Mouse (Mus musculus) ES-E14 (cell line): ENCODE data around the gene Usp10. TPM values are rescaled to one million over a fixed set of nuclear protein-coding genes. Genes with fewer than 3 reads are reported as not detected.

Source experiments
- DNase-seq: peaks from one replicate; pipeline ENCODE4 v3.0.0-alpha.2; 2013; ENCODE audit warnings: low read depth, low spot score
- H3K27ac ChIP-seq: 2 replicates; pipeline ENCODE4 v1.5.1; 2012; ENCODE audit warnings: low read depth, mild to moderate bottlenecking, low read length, moderate library complexity, mixed read lengths; ENCODE audit not compliant: poor library complexity, insufficient read depth, severe bottlenecking
- H3K36me3 ChIP-seq: 2 replicates; pipeline ENCODE4 v1.6.1; 2012; ENCODE audit warnings: mild to moderate bottlenecking, low read length, moderate library complexity, mixed read lengths; ENCODE audit not compliant: control insufficient read depth, poor library complexity, insufficient read depth, severe bottlenecking
- H3K4me1 ChIP-seq, 2 experiments: fragments of 150-350 bp in 1 of 2; sonication (generic) in 1 of 2; 2 replicates each; pipeline ENCODE4 v1.6.1; 2012; ENCODE audit warnings: low read length in 2 of 2, mild to moderate bottlenecking in 1 of 2, mixed read lengths in 1 of 2; ENCODE audit not compliant: control insufficient read depth in 2 of 2, insufficient read depth in 2 of 2, poor library complexity in 1 of 2
- H3K4me3 ChIP-seq, 2 experiments: fragments of 150-350 bp in 1 of 2; sonication (generic) in 1 of 2; 2 replicates each; pipeline ENCODE4 v1.5.1; 2012; ENCODE audit warnings: low read length in 2 of 2, low read depth in 1 of 2, mild to moderate bottlenecking in 1 of 2, mixed read lengths in 1 of 2; ENCODE audit not compliant: insufficient read depth in 1 of 2, poor library complexity in 1 of 2, severe bottlenecking in 1 of 2
- H3K9ac ChIP-seq: 2 replicates; pipeline ENCODE4 v1.6.1; 2012; ENCODE audit warnings: low read depth, mild to moderate bottlenecking, low read length, mixed read lengths; ENCODE audit not compliant: poor library complexity, insufficient read depth, severe bottlenecking
- H3K9me3 ChIP-seq: fragments of 150-350 bp; sonication (generic); 2 replicates; pipeline ENCODE4 v1.6.1; 2012; ENCODE audit warnings: low read depth, mild to moderate bottlenecking, low read length; ENCODE audit not compliant: control insufficient read depth, insufficient read depth
- CHD2 ChIP-seq: IDR thresholded peaks from 2 replicates; pipeline ENCODE4 v1.6.1; 2014; ENCODE audit warnings: mild to moderate bottlenecking, low read depth, low read length, inconsistent platforms
- HCFC1 ChIP-seq: IDR thresholded peaks from 2 replicates; pipeline ENCODE4 v1.6.1; 2012; ENCODE audit warnings: low read length, inconsistent platforms, borderline replicate concordance; ENCODE audit not compliant: insufficient read depth
- MAFK ChIP-seq: IDR thresholded peaks from 2 replicates; pipeline ENCODE4 v1.6.1; 2014; ENCODE audit warnings: mild to moderate bottlenecking, low read depth, low read length, inconsistent platforms; ENCODE audit not compliant: insufficient read depth
- ZC3H11A ChIP-seq: IDR thresholded peaks from 2 replicates; pipeline ENCODE4 v1.6.1; 2012; ENCODE audit warnings: low read depth, mild to moderate bottlenecking, inconsistent platforms, low read length, borderline replicate concordance
- ZNF384 ChIP-seq: IDR thresholded peaks from 2 replicates; pipeline ENCODE4 v1.6.1; 2012; ENCODE audit warnings: low read depth, low read length, inconsistent platforms
- in situ Hi-C, 2 experiments: fragments of 600-800 bp; cut with MboI; formaldehyde crosslinking; loops; one replicate each; pipeline ENCODE4 v1.15.1; 2025; ENCODE audit warnings: low sequenced_read_pairs in 2 of 2, inconsistent platforms in 1 of 2; ENCODE audit not compliant: unreplicated experiment in 2 of 2
- total RNA-seq: library from RNA; depleted of rRNA; stranded (reverse); fragments of 300-350 nt; gene quantifications from 2 replicates; pipeline ENCODE4 v1.2.3, GENCODE M21; 2012

The Usp10 gene
- total RNA-seq, 1 experiment, result 201 TPM

GRCm38 (mm10) chr8:119986174-119986573, 76.0 kb downstream of the Usp10 start:
- H3K9ac ChIP-seq, result no peak overlapping the region
- no peak overlapping the region for H3K27ac ChIP-seq
- no peak overlapping the region for H3K4me3 ChIP-seq
- no peak for TF ChIP-seq ZNF384
- TF ChIP-seq HCFC1, result no peak
- no peak for TF ChIP-seq MAFK
- TF ChIP-seq CHD2, result no peak
- no peak for TF ChIP-seq ZC3H11A
- no peak for DNase-seq
- no peaks in the 10 kb centered on the region for H3K36me3 ChIP-seq
- in situ Hi-C loops, result no loop called here
- H3K4me1 ChIP-seq, result no peaks in the 10 kb centered on the region
- no peaks in the 10 kb centered on the region for H3K9me3 ChIP-seq

GRCm38 (mm10) chr8:119988087-119988486, 77.9 kb downstream of the Usp10 start:
- no peaks in the 10 kb centered on the region for H3K9me3 ChIP-seq
- H3K4me1 ChIP-seq, result 0 out of 4 replicates have a peak, but pooled peaks cover 2% of the 10 kb centered on the region in 2 experiments
- TF ChIP-seq HCFC1, result no peak
- DNase-seq, result no peak
- H3K9ac ChIP-seq, result no peak overlapping the region
- in situ Hi-C loops, result no loop called here
- no peaks in the 10 kb centered on the region for H3K36me3 ChIP-seq
- no peak overlapping the region for H3K4me3 ChIP-seq
- no peak overlapping the region for H3K27ac ChIP-seq

GRCm38 (mm10) chr8:119992249-119992648, 82.1 kb downstream of the Usp10 start, which contains the start of gene Crispld2:
Gene Crispld2, plus strand, starts transcription at chr8:119992438.
- Histone ChIP-seq H3K9ac (no peak within 1 kb of the TSS; the same call in 1 of the 2 replicates), H3K27ac (no peak within 1 kb of the TSS), H3K4me3 (peak within 1 kb of the TSS; percentile 45 to 67), H3K9me3 (no peaks in the 10 kb centered on the region), H3K36me3 (no peaks in the 10 kb centered on the region), H3K4me1 (0 out of 4 replicates have a peak, but pooled peaks cover 2% of the 10 kb centered on the region in 2 experiments)
- peak; percentile 88 for DNase-seq
- in situ Hi-C loops, result no loop called here
- TF ChIP-seq ZNF384, result no peak
- no peak for TF ChIP-seq CHD2
- no peak for TF ChIP-seq HCFC1
- no peak for TF ChIP-seq MAFK
- no peak for TF ChIP-seq ZC3H11A

- no peaks in the 10 kb centered on the region for H3K9me3 ChIP-seq
- H3K9ac ChIP-seq, result no peak overlapping the region
- TF ChIP-seq MAFK (no peak), HCFC1 (no peak), ZNF384 (no peak), CHD2 (no peak), ZC3H11A (no peak)
- H3K4me3 ChIP-seq, result no peak overlapping the region
- H3K36me3 ChIP-seq, result no peaks in the 10 kb centered on the region
- DNase-seq, result no peak
- 0 out of 4 replicates have a peak, but pooled peaks cover 2% of the 10 kb centered on the region in 2 experiments for H3K4me1 ChIP-seq
- in situ Hi-C loops, result no loop called here
- no peak overlapping the region for H3K27ac ChIP-seq
Observed at GRCm38 (mm10) chr8:119994114-119994513, 84.0 kb downstream of the Usp10 start.

- H3K4me1 ChIP-seq, result 0 out of 4 replicates have a peak, but pooled peaks cover 2% of the 10 kb centered on the region in 2 experiments
- no peak overlapping the region for H3K27ac ChIP-seq
- no peaks in the 10 kb centered on the region for H3K9me3 ChIP-seq
- no peaks in the 10 kb centered on the region for H3K36me3 ChIP-seq
- H3K9ac ChIP-seq, result no peak overlapping the region
- DNase-seq, result no peak
- TF ChIP-seq ZNF384 (no peak), HCFC1 (no peak), MAFK (no peak), ZC3H11A (no peak), CHD2 (no peak)
- no peak overlapping the region for H3K4me3 ChIP-seq
- in situ Hi-C loops, result no loop called here
Observed at GRCm38 (mm10) chr8:119994556-119994955, 84.4 kb downstream of the Usp10 start.
